Mouse (Mus musculus): ENCODE data around the gene Htra2.

DNA sequence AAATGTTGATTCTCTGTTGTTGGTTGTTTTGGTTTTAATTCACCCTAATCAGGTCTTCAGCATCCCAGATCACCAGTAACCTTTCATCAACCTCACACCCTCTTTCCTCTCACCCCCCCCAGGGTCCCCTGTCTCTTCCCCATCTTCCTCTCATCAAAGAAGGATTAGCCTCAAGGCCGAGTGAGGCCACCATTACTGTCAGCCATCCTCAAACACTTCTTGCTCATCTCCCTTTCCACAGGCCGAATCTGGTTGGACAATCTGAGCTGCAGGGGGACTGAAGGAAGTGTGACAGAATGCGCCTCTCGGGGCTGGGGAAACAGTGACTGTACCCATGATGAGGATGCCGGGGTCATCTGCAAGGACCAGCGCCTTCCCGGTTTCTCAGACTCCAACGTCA is 17.9 kb downstream of the Htra2 start:
- TF ChIP-seq POLR2A (IDR thresholded peaks at IDR 0.05; ENCODE audit: control insufficient read depth, low read depth, low read length) (no peak), CTCF (IDR thresholded peaks at IDR 0.05; ENCODE audit: control insufficient read depth, insufficient read depth, insufficient replicate concordance, low read depth, low read length) (no peak)
